Mouse (Mus musculus) erythroblast, embryonic 14.5 days (primary cell): ENCODE measurements around the gene Ubp1.

Experiments
- GATA1 ChIP-seq: IDR thresholded peaks from 2 replicates; pipeline ENCODE4 v1.6.1; 2012; ENCODE audit warnings: low read length, inconsistent platforms, mixed read lengths
- TAL1 ChIP-seq: IDR thresholded peaks from 3 replicates; pipeline ENCODE4 v1.6.1; 2012; ENCODE audit warnings: low read length, inconsistent platforms, mixed read lengths

GRCm38 (mm10) chr9:113969399-113969798 lies 38.7 kb downstream of the Ubp1 start:
- TF ChIP-seq GATA1: no peak
- TF ChIP-seq TAL1: no peak
